Mouse (Mus musculus) lung, adult 2 months (tissue): ENCODE results near the gene Mael.

Source experiments
- CTCF ChIP-seq: fragments of 200-500 bp; IDR thresholded peaks from 2 replicates; pipeline ENCODE4 v1.5.1; 2011; ENCODE audit warnings: mild to moderate bottlenecking, low read length, control low read depth; ENCODE audit not compliant: insufficient read depth
- POLR2A ChIP-seq: fragments of 200-500 bp; IDR thresholded peaks from 2 replicates; pipeline ENCODE4 v1.6.1; 2011; ENCODE audit warnings: low read depth, mild to moderate bottlenecking, control low read depth, low read length, borderline replicate concordance; ENCODE audit errors: extremely low read depth

- no peak for TF ChIP-seq CTCF
- no peak for TF ChIP-seq POLR2A
Measured at GRCm38 (mm10) chr1:166164580-166164979, 74.0 kb downstream of the Mael start.
